Mouse (Mus musculus) small intestine, adult 2 months (tissue): ENCODE measurements around the gene Wwox. TPM values are rescaled to one million over a fixed set of nuclear protein-coding genes. Genes with fewer than 3 reads are reported as not detected.

Experiments
- H3K27ac ChIP-seq: fragments of 200-500 bp; 2 replicates; pipeline ENCODE4 v1.5.1; 2012; ENCODE audit warnings: low read depth, low read length, control low read depth, inconsistent platforms; ENCODE audit not compliant: insufficient read depth
- H3K27me3 ChIP-seq: fragments of 200-500 bp; 2 replicates; pipeline ENCODE4 v1.6.1; 2012; ENCODE audit warnings: mild to moderate bottlenecking, moderate library complexity, low read length, inconsistent platforms; ENCODE audit not compliant: control insufficient read depth, insufficient read depth
- H3K36me3 ChIP-seq: fragments of 200-500 bp; 2 replicates; pipeline ENCODE4 v1.6.1; 2012; ENCODE audit warnings: mild to moderate bottlenecking, low read length, control low read depth, inconsistent platforms; ENCODE audit not compliant: control insufficient read depth, insufficient read depth
- H3K4me1 ChIP-seq: fragments of 200-500 bp; 2 replicates; pipeline ENCODE4 v1.6.1; 2012; ENCODE audit warnings: low read length, inconsistent platforms, mixed read lengths; ENCODE audit not compliant: control insufficient read depth, insufficient read depth, insufficient read length
- H3K4me3 ChIP-seq: fragments of 200-500 bp; 2 replicates; pipeline ENCODE4 v1.5.1; 2012; ENCODE audit warnings: low read depth, mild to moderate bottlenecking, control low read depth, inconsistent platforms, low read length, moderate library complexity
- CTCF ChIP-seq: fragments of 200-500 bp; IDR thresholded peaks from 2 replicates; pipeline ENCODE4 v1.5.1; 2012; ENCODE audit warnings: low read depth, mild to moderate bottlenecking, control low read depth, inconsistent platforms, low read length, moderate library complexity, mixed read lengths; ENCODE audit not compliant: insufficient replicate concordance, insufficient read length; ENCODE audit errors: extremely low read depth
- POLR2A ChIP-seq: fragments of 200-500 bp; IDR thresholded peaks from 2 replicates; pipeline ENCODE4 v1.6.1; 2012; ENCODE audit warnings: low read depth, mild to moderate bottlenecking, control low read depth, inconsistent platforms, low read length, moderate library complexity
- WGBS: fragments of 180-500 bp; shearing (Covaris S2); methylation state at CpG from one replicate; pipeline ENCODE4 v1.1.7; 2018; 5-methylcytosine and 5-hydroxymethylcytosine counted together
- polyA plus RNA-seq: library from polyadenylated mRNA; depleted of rRNA; stranded (reverse); fragments of >200 nt; gene quantifications from 2 replicates; pipeline ENCODE4 v1.2.3, GENCODE M21; 2012

Wwox gene
- polyA plus RNA-seq, 1 experiment, result 6.0 TPM

DNA sequence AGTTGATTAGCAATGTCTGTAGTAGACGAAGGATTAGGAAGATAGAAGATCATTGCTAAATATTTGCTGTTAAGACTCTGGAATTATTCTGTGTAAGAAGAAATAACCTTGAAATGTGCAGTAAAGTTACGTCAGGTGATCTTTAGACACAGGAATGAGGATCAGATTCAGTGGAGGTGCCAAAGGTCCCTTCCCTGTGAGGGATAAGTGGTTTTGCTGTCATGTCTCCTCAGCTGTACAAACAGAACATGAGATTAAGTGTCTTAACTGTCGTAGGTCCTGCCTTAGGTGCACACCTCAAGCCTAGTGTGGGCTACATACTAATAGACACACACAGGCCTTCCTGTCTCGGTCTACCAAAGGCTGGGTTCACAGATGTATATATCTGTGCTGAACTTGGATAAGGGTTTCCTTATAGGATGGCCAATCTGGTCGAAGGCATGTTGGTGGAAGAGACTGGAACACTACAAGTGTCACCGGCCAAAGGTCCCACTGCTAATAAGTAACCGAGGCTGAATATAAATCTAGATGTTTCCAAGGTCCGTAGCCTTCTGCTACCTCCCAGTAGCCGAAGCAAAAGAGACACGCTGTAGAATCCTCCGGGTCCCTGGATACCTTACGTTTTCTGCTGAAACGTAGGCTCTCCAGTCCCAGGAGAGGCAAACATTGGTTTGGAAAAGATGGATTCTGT, 746.8 kb downstream of the Wwox start:
- TF ChIP-seq CTCF (no peak), POLR2A (no peak)
- no peaks in the 10 kb centered on the region for H3K27me3 ChIP-seq
- H3K36me3 ChIP-seq, result no peaks in the 10 kb centered on the region
- H3K27ac ChIP-seq, result peak overlapping the region; percentile 92
- H3K4me3 ChIP-seq, result no peak overlapping the region
- peaks cover 7% of the 10 kb centered on the region; the same call in 1 of the 2 replicates for H3K4me1 ChIP-seq
- 32% methylated on average over 13 of the region's 13 CpGs for WGBS

DNA sequence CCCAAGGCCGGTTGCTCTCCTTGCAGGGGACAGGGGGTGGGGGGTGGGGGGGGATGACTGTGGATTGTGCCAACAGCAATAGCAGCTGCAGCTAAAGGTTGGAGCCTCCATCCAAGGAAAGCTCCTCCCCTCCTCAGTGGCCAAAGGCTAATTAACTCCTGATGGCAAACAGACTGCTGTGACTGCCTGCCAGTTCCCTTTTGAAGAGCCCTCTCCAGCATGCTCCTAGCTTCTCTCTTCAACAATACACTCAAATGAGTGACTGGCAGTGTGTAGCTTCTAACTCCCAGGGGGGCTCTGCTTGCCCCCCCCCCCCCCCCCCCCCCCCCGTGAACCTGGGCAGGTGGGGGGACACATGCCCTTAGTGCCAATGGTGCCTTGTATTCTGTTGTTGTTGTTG, 747.4 kb downstream of the Wwox start:
- Histone ChIP-seq H3K27me3 (no peaks in the 10 kb centered on the region), H3K4me3 (no peak overlapping the region), H3K36me3 (no peaks in the 10 kb centered on the region), H3K27ac (peak overlapping the region; percentile 79), H3K4me1 (peaks cover 7% of the 10 kb centered on the region; the same call in 1 of the 2 replicates)
- TF ChIP-seq CTCF (no peak), POLR2A (no peak)
- 19% methylated on average over 2 of the region's 2 CpGs for WGBS

DNA sequence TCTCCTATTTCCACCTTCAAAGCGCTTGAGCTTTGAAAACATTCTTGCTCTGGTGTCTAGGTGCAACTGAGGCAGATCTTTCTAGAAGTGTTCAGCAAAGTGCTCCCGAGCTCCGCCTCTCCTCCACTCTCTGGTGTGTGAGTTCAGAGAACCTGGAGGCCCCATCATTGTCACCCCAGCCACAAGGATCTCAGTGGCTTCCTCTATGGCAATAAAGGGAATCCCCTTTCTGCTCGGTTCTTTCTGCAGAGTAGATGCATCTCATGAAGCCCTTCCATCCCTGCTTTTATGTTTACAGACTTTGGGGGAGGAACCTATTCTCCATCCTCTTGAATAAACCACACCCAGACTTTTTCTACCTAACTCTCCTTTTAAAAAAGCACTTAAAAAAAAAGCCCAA, 749.0 kb downstream of the Wwox start:
- H3K36me3 ChIP-seq, result no peaks in the 10 kb centered on the region
- WGBS, result 86% methylated on average over 4 of the region's 4 CpGs
- no peak overlapping the region for H3K27ac ChIP-seq
- H3K4me3 ChIP-seq, result no peak overlapping the region
- TF ChIP-seq CTCF (no peak), POLR2A (no peak)
- H3K4me1 ChIP-seq, result peaks cover 7% of the 10 kb centered on the region; the same call in 1 of the 2 replicates
- no peaks in the 10 kb centered on the region for H3K27me3 ChIP-seq

DNA sequence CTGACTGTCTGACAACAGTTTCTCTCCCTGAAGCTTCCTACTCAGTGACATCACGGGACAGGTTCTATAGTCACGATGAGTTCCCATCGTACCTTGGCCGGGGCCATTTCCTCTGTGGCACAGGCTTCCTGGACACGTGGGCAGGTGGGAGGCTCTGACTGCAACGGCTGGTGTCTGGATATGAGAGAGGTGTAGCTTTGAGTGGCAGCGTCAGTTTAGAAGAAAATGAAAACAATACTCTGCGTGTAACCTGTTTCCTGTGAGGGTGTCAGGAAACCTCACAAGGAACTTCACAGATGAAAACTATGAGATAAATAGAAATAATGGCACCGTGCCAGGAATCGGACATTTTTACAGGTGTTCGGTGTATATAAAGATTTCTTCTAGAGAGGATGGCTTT, 750.4 kb downstream of the Wwox start:
- Histone ChIP-seq H3K4me1 (peaks cover 7% of the 10 kb centered on the region; the same call in 1 of the 2 replicates), H3K4me3 (peak overlapping the region; percentile 43; the same call in 1 of the 2 replicates), H3K27me3 (no peaks in the 10 kb centered on the region), H3K36me3 (no peaks in the 10 kb centered on the region), H3K27ac (no peak overlapping the region)
- TF ChIP-seq POLR2A (no peak), CTCF (no peak)
- 15% methylated on average over 11 of the region's 11 CpGs for WGBS

DNA sequence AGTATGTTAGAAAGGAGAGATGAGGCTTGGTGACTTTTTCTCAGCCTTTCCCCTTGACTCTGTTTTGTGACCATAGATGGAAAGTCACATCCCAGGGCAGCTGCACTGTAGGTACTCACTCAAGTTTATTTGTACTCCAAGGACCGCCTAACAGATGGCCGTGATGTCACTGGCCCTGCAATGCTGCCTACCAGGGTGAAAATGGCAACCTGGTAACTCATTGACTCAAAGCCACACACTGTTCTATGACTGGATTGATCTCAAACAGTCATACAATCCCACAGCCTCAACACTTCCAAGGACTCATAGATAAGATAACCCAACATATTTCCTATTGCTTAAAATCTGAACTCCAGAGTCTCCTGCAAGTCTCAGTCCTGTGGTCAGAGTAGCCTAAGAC, 754.3 kb downstream of the Wwox start:
- TF ChIP-seq POLR2A (no peak), CTCF (no peak)
- WGBS, result 80% methylated on average over 2 of the region's 2 CpGs
- no peaks in the 10 kb centered on the region for H3K4me1 ChIP-seq
- no peaks in the 10 kb centered on the region for H3K36me3 ChIP-seq
- H3K27me3 ChIP-seq, result no peaks in the 10 kb centered on the region
- H3K4me3 ChIP-seq, result no peak overlapping the region
- no peak overlapping the region for H3K27ac ChIP-seq

DNA sequence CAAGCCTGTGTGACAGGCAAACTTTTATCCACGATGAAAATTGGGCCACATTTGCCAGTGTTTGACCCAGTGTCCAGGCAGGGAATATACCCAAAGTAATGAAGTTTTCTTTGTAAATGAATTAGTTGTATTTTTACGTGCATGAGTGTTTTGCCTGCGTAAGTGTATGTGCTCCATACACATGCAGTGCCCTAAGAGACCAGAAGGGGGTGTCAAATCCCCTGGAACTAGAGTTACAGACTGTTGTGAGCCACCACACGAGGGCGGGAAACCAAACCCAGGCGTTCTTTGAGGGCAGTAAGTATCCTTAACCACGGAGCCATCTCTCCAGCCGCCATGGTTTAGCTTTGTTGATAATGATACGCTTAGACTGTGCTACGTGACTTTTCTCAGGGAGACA, 755.9 kb downstream of the Wwox start:
- Histone ChIP-seq H3K36me3 (no peaks in the 10 kb centered on the region), H3K4me1 (no peaks in the 10 kb centered on the region), H3K4me3 (no peak overlapping the region), H3K27ac (no peak overlapping the region), H3K27me3 (no peaks in the 10 kb centered on the region)
- 90% methylated on average over 10 of the region's 10 CpGs for WGBS
- TF ChIP-seq CTCF (no peak), POLR2A (no peak)

DNA sequence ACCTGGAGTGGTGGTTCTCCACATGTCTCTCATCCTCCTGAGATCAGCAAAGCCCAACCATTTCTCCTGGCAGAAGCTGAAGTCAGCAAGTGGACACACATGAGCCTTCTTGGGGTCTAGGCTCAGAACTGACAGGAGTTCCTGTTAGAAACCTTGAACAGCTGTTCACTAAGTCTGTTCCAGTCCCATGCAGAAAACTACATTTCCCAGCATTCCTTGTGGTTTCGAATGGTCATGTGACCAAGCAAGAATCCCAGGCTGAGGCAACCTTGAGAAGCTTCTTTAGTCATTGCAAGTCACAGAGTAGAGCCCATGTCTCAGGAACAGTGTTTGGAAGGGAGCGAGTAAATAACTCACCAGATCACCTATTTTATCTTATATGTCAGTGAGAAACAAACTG, 757.4 kb downstream of the Wwox start:
- Histone ChIP-seq H3K4me3 (no peak overlapping the region), H3K36me3 (no peaks in the 10 kb centered on the region), H3K4me1 (no peaks in the 10 kb centered on the region), H3K27ac (no peak overlapping the region), H3K27me3 (no peaks in the 10 kb centered on the region)
- TF ChIP-seq CTCF, result no peak
- TF ChIP-seq POLR2A, result no peak
- WGBS, result 72% methylated on average over 2 of the region's 2 CpGs
